Mouse (Mus musculus): ENCODE data around the gene Amfr.

Gene Amfr

GRCm38 (mm10) chr8:93981679-93982215, 30.9 kb downstream of the Amfr start:
- no peak for DNase-seq (ENCODE audit: extremely low read depth, low read depth)

DNA sequence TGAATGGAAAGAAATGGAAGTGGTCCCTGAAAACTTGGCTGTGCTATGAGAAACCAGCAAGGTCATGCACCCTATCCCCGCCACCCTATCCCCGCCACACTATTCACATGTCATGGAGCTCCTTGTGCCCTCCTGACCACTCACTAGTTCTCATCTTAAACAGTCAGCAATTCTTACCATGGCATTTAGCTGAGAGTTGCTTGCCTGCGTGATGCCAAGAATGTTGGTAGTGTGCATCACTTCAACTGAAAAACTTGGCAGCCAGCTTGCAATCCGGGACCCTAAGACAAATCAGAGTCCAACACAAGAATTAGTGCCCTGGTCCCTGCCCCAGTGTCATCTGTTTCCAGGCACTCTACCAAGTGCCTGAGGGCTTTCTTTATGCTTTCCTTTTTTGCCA, 32.5 kb downstream of the Amfr start:
- DNase-seq (ENCODE audit: extremely low read depth, low read depth) = no peak

GRCm38 (mm10) chr8:93976446-93977211, 36.0 kb downstream of the Amfr start:
- no peak for DNase-seq (ENCODE audit: extremely low read depth, low read depth)

DNA sequence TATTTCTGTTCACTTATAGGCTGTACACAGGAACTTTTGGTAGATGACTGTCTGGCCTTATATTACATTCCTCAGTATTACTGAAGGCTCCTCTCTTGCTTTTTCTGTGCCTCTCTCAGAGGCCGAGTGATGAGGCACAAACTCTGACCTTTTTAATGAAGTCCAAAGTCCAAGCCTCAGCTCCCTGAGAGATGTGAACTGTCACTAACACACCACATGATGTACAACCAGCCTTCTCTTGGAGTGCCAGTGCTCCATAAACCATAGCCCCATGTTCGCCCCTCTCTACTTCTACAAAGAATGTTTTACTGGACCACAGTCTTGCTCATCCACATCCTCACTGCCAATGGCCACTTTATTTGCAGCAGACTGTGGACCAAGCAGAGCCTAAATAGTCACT, 37.3 kb downstream of the Amfr start:
- no peak for DNase-seq (ENCODE audit: extremely low read depth, low read depth)

- no peak for DNase-seq (ENCODE audit: extremely low read depth, low read depth)
These were observed 37.9 kb downstream of the Amfr start for GRCm38 (mm10) chr8:93974602-93975186.

- DNase-seq (ENCODE audit: extremely low read depth, low read depth) = no peak
These were observed 38.7 kb downstream of the Amfr start for GRCm38 (mm10) chr8:93973831-93974375.

- DNase-seq (ENCODE audit: extremely low read depth, low read depth) = no peak
These were observed 39.5 kb downstream of the Amfr start for GRCm38 (mm10) chr8:93972971-93973734.

DNA sequence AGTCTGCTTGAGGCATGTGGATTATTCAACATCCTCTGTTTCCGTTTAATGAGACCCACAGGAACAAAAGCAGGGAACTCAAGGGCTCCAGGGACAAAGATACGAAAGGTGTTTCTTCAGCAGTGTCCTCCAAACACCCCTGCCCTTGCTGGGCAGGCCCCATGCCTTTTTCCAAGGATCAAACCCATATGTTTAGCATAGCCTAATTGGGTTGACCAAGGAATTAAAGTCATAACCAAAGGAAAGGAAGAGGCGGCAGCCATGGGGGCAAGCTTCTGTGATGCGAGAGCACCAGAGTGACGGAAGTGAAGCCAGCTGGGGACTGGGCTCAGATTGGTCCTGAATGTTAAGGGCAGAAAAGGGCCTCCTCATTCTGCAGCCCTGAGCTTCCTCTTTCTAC, 40.4 kb downstream of the Amfr start:
- DNase-seq (ENCODE audit: extremely low read depth, low read depth) = no peak

GRCm38 (mm10) chr8:93971451-93971850, 41.2 kb downstream of the Amfr start:
- no peak for DNase-seq (ENCODE audit: extremely low read depth, low read depth)

DNA sequence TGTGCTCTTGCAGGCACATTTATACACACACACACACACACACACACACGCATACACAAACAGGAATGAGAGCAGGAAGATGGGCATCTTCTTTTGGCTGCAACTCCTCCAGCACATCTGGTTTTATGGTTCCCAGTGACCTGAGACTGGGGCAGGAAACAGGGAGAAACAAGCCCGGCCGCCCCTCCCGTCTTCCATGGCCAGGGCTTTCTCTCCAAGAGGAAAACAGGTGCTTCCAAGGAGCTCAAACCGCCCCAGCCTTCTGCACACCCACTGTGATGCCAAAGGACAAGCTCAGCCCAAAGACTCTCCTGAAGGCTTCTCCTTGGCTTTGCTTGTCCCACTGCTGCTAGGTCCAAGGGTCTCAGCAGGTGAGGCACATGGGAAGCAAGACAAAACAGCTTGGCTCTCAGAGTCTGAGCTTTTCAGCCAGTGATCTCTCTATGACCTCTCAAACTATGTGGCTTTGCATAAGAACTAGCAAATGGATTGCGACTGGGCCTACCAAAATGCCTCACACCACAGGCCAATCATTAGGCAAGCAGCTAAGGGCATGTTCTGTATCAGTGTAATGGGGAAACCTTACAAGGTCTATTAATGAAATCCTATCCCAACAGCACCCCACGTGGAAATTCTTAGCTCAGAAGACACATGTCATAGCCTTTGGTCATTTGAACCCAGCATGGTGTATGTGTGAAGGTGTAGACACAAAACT, 42.9 kb downstream of the Amfr start:
- no peak for DNase-seq (ENCODE audit: extremely low read depth, low read depth)

DNA sequence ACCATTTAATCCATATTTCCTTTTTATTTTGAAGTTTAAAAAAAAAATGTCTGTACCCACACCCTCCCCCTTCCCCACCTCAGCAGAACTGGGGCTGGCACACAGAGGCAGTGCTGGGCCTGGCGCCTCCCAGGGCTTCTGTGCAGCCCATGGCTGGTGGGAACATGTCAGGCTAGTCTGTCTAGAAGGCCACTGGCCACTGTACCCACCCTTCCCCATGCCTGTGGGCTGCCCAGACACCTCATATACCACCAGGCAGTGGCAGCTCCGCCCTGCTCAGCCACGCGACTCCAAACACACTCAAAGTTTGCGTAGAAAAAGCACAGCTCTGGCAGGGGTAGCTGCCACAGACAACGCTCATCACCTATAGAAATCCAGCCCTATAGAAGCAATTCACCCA, 44.3 kb downstream of the Amfr start:
- DNase-seq (ENCODE audit: extremely low read depth, low read depth) = no peak

- no peak for DNase-seq (ENCODE audit: extremely low read depth, low read depth)
These were observed 51.7 kb downstream of the Amfr start for GRCm38 (mm10) chr8:93960909-93961308.

DNA sequence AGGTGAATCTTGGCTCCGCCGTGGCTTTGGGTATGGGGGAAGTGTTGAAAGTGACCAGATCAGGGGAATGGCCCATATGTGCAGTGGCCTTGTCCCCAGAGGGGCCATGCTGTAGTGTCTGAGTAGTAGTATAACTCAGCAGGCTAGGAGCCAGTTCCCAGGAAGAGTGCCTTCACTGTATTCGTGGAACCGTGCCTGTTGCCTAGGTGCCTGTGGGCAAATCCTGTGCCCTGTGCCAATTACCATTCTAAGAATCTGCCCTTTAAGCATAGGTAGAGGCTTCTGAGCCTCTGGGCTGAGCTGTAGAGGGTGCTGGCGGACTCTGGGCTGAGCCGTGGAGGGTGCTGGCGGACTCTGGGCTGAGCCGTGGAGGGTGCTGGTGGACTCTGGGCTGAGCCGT, 54.2 kb downstream of the Amfr start:
- no peak for DNase-seq (ENCODE audit: extremely low read depth, low read depth)

DNA sequence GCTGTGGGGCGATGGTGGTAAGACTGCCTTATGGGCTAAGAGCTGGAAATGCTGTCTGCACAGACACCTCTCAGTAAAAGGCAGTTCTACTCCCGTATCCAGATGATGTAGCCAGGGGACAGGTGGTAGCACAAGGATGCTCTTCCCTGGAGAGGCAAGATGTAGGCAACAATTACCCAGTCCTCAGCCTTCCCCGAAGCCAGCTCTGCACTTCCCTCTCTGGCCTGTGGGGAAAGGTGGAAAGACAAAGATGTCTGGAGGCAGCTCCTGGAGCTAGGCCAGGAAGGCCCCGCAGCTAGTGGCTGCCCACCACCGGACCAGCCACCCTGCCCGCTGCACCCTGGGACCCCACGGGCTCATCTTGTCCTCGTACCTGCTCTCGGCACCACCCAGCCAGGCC, 60.1 kb downstream of the Amfr start:
- DNase-seq (ENCODE audit: extremely low read depth, low read depth) = no peak

DNA sequence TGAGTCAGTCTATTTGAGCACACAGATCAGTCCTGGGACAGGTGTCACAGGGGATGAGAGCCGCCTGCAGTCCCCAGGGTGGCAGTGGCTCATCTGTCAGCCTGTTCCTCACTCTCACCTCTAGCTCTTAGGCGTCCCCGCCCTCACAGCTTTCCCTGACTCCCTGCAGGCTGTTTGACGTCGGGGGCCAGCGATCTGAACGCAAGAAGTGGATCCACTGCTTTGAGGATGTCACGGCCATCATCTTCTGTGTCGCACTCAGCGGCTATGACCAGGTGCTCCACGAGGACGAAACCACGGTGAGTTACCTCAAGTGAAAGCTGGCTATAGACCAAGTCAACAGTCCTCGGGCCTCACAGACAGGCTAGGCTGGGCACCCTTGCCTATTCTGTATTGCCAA, 62.5 kb downstream of the Amfr start:
- no peak for DNase-seq (ENCODE audit: extremely low read depth, low read depth)

DNA sequence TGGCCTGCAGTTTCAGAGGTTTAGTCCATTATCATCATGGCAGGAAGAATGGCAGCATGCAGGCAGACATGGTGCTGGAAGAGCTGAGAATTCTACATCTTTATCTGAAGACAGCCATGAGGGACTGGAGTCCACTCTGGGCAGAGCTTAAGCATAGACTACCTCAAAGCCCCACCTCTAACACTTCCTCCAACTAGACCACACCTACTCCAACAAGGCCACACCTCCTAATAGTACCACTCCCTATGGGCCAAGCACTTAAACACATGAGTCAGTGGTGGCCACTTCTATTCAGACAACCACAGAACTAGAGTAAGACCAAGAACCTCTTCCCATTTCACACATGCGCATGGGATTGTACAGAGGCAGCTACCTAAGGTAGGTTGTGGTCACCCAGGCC, 66.2 kb downstream of the Amfr start:
- DNase-seq (ENCODE audit: extremely low read depth, low read depth) = no peak

- DNase-seq (ENCODE audit: extremely low read depth, low read depth) = no peak
These were observed 66.9 kb downstream of the Amfr start for GRCm38 (mm10) chr8:93945781-93946180.

GRCm38 (mm10) chr8:93941636-93942054, 71.0 kb downstream of the Amfr start:
- no peak for DNase-seq (ENCODE audit: extremely low read depth, low read depth)

- no peak for DNase-seq (ENCODE audit: extremely low read depth, low read depth)
These were observed 71.9 kb downstream of the Amfr start for GRCm38 (mm10) chr8:93940542-93941423.

GRCm38 (mm10) chr8:93938193-93938592, 74.4 kb downstream of the Amfr start:
- DNase-seq (ENCODE audit: extremely low read depth, low read depth) = no peak

All from MEL-GATA-1-ER (cell line).